Mouse (Mus musculus): ENCODE data around the gene Fam208b. TPM values are rescaled to one million over a fixed set of nuclear protein-coding genes. Genes with fewer than 3 reads are reported as not detected.
"Not testable (repeated sequence)": the region's sequence is repeated elsewhere in the genome, so short reads cannot be mapped to it uniquely, and the experiment has no call there.

Fam208b gene
- polyA plus RNA-seq, 1 experiment = 31.1 TPM

DNA sequence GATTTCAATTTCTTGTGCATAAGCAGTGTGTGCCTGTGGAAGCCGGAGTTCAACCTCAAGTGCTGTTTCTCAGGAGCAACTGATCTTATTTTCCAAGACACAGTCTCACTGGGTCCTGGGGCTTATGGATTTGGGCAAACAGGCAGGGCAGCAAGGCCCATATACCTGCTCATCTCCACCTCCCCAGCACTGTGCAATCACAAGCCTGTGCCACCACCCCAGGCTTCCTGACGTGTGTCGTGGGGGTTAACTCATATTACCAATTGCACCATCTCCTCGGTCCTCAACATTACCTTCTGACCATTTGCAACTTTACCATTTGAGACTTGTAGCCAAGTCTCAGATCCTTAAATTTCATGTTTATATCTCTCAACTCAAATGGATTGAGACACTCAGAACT, 76.8 kb downstream of the Fam208b start:
- no peak for TF ChIP-seq POLR2A (IDR thresholded peaks at IDR 0.05; ENCODE audit: borderline replicate concordance, extremely low read depth, insufficient read depth, insufficient read length, poor library complexity, severe bottlenecking)
- no peak for TF ChIP-seq CTCF (IDR thresholded peaks at IDR 0.05; ENCODE audit: borderline replicate concordance, extremely low read depth, insufficient read depth, insufficient read length)
- no peak for DNase-seq (ENCODE audit: low read depth)

DNA sequence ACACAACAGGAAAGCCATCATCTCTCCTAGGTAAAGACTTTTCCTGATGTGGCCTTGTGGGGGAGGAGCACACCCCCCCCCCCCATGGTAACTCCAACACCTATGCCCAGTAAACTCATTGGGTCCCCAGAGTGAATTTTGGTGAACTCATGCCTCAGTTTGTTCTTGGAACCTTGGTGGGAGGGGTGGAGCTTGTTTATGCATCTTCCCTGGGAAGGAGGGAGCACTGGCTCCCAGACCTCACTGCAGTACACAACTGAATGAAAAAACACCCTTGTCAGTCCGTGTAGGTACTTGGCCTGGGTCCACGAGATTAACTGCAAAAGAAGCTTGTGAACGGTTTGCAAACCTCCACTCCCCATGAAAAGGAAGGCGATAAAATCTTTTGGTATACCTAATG, 78.5 kb downstream of the Fam208b start:
- no peak for DNase-seq (ENCODE audit: low read depth)
- TF ChIP-seq CTCF (IDR thresholded peaks at IDR 0.05; ENCODE audit: borderline replicate concordance, extremely low read depth, insufficient read depth, insufficient read length) (no peak), POLR2A (IDR thresholded peaks at IDR 0.05; ENCODE audit: borderline replicate concordance, extremely low read depth, insufficient read depth, insufficient read length, poor library complexity, severe bottlenecking) (no peak)

DNA sequence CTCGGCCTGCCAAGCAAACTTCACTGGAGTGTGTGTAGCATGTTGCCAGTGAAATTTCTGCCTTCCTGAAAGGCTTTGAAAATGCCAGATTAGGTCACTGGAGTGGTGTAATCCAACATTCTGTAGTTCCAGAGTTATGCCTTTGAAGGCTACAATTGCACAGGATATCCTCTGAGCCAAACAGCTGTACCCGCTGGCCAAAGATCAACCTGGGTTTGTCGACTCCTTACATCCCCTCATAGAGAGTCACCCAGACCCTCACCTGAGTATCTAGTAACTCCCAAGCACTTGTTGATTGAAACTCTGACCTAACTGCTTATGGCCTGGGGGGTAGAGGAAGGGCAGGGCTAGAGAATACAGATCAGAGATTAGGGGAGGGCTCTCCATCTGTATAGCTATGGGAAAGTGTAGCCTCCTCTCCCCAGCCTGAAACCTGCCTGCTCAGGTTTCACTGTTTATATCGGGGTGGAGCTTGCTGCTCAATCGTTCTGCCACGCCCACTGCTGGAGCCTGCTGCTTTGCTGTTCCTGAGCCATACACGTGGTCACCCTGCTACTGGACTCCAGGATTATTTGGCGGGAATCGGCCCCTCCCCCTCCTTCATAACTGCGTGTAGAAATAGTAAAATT, 79.1 kb downstream of the Fam208b start:
- no peak for DNase-seq (ENCODE audit: low read depth)
- TF ChIP-seq POLR2A (IDR thresholded peaks at IDR 0.05; ENCODE audit: borderline replicate concordance, extremely low read depth, insufficient read depth, insufficient read length, poor library complexity, severe bottlenecking) = no peak

DNA sequence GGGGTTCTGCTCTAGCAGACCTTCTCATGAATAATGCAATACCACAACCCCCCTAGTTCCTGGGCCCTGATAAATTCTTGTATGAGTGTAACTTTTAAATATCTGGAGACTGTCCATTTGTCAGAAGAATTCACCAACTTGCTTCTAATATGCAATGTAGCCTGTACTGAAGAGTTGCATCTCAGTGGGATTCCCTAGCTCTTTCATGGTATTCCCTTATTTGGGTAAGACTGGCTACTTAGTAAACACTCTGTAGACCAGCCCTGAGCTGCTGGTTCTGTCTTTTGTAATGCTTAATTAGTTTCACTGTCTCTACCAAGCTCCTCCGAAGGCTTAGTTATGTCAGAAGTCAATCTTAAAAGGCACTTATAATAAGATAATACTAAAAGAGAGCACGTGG, 79.7 kb downstream of the Fam208b start:
- DNase-seq (ENCODE audit: low read depth) = not testable (repeated sequence)

DNA sequence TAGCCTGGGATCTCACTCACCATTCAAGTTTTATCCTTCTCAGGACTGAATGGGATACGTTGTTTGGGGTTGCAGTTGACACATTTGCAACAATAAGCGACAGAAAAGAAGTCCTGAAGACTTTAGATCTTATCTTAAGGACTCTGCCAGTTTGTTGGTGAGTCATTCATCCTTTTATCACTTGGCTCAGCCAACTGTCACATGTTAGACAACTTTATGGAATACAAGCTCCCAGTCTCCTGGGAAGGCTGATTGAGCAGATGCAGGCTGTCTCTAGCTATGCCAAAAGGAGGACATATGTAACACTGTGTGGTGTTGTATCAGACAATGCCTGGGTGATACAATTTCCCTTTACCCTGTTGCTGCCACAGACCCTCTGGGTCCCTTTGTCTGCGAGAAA, 80.5 kb downstream of the Fam208b start:
- TF ChIP-seq POLR2A (IDR thresholded peaks at IDR 0.05; ENCODE audit: borderline replicate concordance, extremely low read depth, insufficient read depth, insufficient read length, poor library complexity, severe bottlenecking) (no peak), CTCF (IDR thresholded peaks at IDR 0.05; ENCODE audit: borderline replicate concordance, extremely low read depth, insufficient read depth, insufficient read length) (no peak)
- DNase-seq (ENCODE audit: low read depth) = no peak

DNA sequence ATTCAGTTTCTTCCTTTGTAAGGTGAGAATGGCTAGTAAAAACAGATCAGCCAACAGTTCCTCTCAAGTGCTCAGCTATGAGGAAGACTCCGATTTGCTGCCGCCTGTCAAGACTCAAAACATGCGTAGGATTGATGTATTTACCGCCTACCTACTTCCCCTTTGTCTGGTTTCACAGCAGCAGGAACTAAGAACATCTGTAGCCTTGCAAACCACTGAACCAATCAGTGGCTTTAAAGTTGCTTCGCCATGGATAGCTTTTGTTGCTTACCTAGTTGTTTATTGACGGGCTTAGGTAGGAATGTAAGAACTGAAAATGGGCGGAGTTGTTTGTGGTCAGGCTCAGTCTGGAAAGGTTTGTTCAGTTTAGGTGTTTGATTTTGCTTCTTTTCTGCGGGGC, 84.6 kb downstream of the Fam208b start:
- TF ChIP-seq POLR2A (IDR thresholded peaks at IDR 0.05; ENCODE audit: borderline replicate concordance, extremely low read depth, insufficient read depth, insufficient read length, poor library complexity, severe bottlenecking) = no peak
- no peak for TF ChIP-seq CTCF (IDR thresholded peaks at IDR 0.05; ENCODE audit: borderline replicate concordance, extremely low read depth, insufficient read depth, insufficient read length)
- DNase-seq (ENCODE audit: low read depth) = no peak

DNA sequence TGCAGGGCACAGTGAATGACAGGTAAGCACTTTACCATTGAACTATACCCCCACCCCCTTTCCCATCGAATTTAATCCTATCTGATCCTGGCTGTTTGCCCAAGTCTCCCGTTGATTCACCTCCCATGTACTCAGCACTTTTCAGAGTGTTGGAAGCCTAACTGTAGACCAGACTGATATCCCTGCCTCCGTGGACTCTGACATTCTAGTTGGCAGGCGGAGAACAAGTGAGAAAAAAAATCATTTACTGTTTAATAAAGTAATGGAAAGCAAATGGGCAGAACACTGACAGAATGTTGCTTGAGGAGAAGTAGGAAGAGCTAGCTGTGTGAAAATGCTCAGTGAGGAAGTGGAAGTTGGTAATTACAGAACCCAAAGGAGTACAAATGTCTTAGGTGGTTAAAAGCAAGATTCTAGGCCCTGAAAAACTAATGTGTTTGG, 85.3 kb downstream of the Fam208b start:
- TF ChIP-seq POLR2A (IDR thresholded peaks at IDR 0.05; ENCODE audit: borderline replicate concordance, extremely low read depth, insufficient read depth, insufficient read length, poor library complexity, severe bottlenecking) (no peak), CTCF (IDR thresholded peaks at IDR 0.05; ENCODE audit: borderline replicate concordance, extremely low read depth, insufficient read depth, insufficient read length) (no peak)
- DNase-seq (ENCODE audit: low read depth) = peak; percentile 22

DNA sequence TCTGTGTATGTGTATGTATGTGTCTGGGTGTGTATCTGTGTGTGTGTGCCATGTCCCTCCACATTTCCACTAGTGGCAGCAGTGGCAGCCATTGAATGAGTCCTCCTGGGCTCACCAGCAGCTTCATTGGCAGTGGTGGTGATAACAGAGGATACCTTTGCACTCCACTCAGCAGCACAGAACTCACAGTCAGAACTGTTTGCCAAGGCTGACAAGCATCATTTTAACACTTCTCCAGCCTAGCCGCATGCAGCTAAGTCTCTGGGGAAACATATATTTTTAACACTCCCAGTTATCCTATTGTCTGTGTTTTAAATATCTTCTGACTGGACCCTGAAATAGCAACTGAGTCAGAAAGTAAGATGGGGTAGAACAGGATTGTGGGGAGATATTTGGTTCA, 87.0 kb downstream of the Fam208b start:
- no peak for TF ChIP-seq CTCF (IDR thresholded peaks at IDR 0.05; ENCODE audit: borderline replicate concordance, extremely low read depth, insufficient read depth, insufficient read length)
- TF ChIP-seq POLR2A (IDR thresholded peaks at IDR 0.05; ENCODE audit: borderline replicate concordance, extremely low read depth, insufficient read depth, insufficient read length, poor library complexity, severe bottlenecking) = no peak
- DNase-seq (ENCODE audit: low read depth) = no peak

DNA sequence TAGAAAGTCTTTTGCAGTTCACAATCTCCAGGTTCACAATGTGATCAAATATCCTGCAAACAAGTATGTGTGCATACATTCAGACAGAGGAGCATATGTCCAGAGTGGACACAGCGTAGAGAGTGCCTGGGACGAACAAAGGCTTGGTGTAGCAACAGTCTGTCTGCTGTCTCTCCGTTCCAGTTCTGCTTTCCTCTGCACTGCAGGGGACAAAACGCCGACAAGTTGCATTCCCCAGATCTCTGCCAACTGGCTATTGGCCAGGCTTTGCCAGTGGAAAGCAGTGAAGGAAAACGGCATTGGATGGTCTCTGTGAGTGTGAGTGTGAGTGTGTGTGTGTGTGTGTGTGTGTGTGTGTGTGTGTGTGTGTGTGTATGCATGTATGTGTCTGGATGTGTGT, 87.4 kb downstream of the Fam208b start:
- peak; percentile 71 for DNase-seq (ENCODE audit: low read depth)
- TF ChIP-seq CTCF (IDR thresholded peaks at IDR 0.05; ENCODE audit: borderline replicate concordance, extremely low read depth, insufficient read depth, insufficient read length) (no peak), POLR2A (IDR thresholded peaks at IDR 0.05; ENCODE audit: borderline replicate concordance, extremely low read depth, insufficient read depth, insufficient read length, poor library complexity, severe bottlenecking) (no peak)

DNA sequence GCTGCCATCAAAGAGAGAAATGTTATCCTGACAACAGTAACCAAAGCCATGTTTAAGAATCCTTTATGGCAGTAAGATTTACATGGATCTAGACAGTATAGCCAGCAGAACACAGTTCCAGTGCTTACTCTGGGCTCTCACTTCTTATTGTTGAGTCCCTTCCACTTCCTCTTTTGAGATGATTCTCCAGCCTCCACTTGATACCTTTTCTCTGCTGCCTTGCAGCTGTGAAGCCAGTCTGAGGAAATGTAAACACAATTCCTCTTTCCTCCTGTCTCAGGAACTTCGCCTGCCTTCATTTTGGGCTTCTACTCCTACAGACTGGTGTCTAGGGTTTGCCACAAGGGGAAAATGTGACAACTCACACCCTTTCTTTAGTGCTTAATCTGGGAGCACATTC, 90.9 kb downstream of the Fam208b start:
- not testable (repeated sequence) for DNase-seq (ENCODE audit: low read depth)

DNA sequence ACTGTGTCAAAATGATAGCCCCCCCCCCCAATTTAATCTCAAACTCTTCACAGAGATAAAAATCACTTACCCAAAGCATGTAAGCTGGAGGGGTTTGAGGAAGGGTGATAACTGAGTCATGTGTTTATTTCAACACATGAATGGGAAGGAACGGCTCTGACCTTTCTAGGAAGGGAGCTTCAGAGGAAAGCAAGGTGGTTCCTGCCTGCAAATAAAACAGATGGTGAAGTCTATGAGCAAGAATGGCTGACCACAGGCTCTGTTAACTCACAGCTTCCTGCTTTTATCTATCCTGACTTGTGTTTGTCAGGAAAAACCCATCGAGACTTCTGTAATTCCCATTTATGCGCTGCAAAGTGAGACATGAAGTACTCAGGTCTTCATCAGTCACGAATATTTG, 91.6 kb downstream of the Fam208b start:
- DNase-seq (ENCODE audit: low read depth) = not testable (repeated sequence)

Other genes starting within 250 kb of the Fam208b start
- 260 and 306 TPM in 2 replicates for gene Gdi2, start 73.0 kb downstream of the Fam208b start, polyA plus RNA-seq (2012; rRNA removed)
- 16.7 and 18.0 TPM in 2 replicates for gene Asb13, start 22.9 kb upstream of the Fam208b start, polyA plus RNA-seq (2012; rRNA removed)
- gene Calml3, start 193.2 kb upstream of the Fam208b start, polyA plus RNA-seq (2012; rRNA removed) = 0.11 and 0.43 TPM in 2 replicates
- 0.18 and 1.1 TPM in 2 replicates for gene Calm4, start 226.6 kb upstream of the Fam208b start, polyA plus RNA-seq (2012; rRNA removed)
- gene Calm5, start 243.1 kb upstream of the Fam208b start, polyA plus RNA-seq (2012; rRNA removed) = not detected in 2 replicates